Mouse (Mus musculus): ENCODE measurements around the gene Chka.

Gene Chka

DNA sequence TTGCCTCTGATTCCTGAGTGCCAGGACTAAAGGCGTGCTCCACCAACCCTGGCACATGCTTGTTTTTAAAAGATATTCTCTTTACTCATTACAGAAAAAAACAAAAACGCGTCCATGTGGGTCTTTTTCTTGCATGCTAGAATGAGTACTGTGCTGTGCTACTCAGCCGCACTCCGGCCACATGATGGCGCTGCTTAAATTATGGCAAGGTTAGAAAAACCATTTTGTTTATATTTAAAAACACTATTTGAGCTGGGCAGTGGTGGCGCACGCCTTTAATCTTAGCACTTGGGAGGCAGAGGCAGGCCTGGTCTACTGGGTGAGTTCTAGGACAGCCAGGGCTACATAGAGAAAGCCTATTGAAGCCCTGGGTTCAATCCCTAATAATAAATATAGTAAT, 38.6 kb downstream of the Chka start:
- no peak for DNase-seq

DNA sequence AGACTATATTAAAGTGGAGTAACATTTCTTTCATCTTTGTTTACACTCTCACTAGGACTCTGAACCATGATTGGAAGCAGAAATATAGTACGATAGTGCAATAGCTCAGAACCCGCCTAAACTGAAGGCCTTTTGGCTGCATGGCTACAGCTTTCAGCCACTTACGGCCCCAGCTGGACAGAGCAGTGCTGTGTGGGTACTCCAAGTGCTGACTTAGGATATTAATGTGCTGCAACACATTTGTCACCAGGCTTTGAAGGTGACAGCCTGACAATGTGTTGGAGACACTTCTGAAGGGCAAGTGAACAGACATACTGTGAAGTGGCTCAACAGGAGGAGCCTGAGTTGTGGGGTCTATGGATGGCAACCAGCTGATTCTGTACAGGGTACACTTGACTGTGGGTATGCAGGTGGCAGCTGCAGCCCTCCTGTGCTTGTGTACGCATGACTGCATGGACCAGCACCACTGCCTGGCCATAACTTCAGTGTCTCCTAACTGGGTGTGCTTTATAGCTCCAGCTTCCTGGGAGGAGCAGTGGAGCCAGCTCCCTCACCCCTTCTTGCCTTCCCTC, 42.1 kb downstream of the Chka start:
- no peak for DNase-seq

DNA sequence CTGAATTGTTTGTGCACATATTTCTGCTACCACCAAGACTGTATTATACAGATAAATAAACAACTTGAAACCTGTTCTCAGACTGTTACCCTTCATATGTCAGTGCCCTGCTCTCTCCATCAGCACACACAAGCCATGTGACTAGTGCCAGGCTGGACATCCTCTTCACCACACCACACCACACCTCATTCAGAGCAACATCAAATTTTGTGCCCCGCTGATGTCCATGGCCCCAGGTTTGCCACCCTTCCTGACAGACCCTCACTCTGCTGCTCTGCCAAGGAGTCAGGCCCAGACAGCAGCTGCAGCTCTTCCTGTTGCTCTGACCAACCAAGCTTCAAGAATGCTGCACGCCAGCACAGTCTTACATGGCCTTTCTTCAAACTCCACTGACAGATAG, 42.7 kb downstream of the Chka start:
- DNase-seq: no peak

DNA sequence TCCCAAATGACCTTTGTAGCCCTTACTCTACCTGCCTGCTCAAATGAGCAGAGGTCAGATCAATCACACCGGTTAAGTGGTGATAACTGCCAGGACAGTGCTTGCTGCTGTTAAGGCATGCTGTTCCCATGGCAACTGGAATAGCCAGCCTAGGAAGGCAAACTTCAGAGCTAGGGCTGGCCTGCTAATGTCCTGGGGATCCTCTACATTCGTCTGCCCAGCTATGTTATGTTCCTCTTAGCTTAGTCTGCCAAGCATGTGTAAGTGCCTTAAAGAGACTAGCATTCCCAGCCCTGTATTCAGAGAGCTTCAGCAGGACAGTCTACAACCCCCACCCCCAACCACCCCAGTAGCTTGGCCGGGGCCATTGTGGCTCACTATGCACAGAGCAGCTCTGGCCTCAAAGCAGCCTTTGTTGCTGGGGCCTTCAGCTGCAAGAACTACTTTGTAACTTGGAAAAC, 43.6 kb downstream of the Chka start:
- DNase-seq: no peak

DNA sequence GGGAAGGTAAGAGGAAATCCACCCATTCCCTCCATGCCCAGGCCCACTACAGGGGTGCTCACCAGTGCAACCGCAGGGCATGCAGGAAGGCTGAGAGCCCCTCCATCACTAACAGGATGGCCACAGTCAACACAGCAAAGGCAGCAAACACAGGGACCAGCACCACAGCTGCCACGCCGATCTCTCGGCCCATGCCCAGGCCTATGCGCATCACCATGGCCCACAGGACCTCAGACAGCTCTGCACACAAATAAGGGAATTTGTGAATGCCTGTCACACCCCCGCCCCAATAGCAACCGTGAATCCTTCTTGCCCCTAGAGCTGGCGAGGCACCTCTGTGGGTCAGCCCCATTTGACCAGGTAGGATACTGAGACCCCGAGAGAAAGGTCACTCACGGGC, 44.6 kb downstream of the Chka start:
- DNase-seq: no peak

DNA sequence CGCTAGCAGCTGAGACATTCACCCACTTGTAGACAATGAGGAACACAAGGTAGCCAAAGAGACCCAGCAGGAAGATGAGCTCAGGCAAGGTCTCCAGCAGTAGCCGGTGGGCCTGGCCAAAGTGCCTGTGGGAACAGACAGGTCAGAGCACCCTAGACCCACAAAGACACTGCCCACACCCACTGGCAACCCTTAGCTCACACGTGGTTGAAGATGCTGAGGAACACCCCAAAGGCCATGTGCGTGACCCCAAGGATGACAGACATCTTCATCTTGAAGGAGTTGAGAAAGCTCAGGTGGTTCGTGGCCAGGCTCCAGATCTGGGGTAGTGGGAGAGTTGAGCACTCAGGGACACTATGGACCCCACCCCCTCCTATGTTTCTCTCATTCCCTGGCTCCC, 46.0 kb downstream of the Chka start:
- DNase-seq: no peak

DNA sequence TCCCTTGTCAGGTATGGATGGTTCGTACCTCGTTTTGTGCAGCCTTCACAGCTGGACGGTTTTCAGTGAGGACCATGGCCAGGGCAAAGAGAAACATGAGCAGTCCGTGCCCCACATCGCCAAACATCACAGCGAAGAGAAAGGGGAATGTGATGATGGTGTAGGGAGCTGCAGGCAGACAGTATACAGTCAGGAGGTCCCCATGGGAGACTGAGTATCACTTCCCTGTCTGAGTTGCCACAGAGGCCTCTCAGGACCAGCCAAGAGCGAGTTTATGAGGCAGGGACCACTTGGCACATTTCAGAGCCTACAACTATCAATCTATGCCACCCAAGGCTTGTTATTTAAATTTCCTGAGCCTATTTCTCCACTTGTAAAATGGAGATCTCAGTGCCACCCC, 47.4 kb downstream of the Chka start:
- DNase-seq: no peak

DNA sequence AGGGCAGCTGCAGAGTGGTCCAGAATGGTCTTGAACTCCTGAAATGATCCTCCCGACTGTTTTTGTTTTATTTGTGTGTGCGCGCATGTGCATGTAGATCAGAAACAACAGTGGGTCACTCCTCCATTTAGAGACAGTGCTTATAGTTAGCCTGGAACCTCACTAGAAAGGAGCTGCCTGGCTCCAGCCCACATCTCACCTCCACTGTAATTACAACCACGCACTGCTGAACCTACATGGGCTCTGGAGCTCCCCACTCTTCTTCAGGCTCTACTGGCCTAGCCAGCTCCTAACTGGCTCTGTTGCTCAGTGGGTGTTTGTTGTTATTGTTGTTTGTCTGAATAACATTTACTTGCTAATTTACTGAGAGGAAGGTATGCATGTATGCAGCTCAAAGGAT, 48.0 kb downstream of the Chka start:
- no peak for DNase-seq

DNA sequence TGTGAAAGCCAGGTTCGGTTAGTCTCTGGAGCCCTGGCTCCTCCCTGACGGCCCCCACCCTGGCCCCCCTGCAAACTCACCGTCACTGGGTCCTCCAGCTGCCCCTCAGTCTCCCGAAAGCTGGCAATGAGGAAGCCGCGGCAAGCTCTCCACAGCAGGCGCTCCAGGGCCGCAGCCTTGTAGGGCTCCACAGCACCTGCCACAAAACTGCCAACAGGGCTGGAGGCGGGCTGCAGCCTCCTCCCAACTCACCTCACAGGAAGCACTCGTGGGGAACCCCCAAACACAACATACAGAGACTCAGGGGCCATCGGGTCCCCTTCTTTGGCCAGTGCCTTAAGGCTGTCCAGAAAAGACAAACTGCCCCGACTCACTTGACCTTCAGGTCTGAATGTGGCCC, 51.4 kb downstream of the Chka start:
- no peak for DNase-seq

DNA sequence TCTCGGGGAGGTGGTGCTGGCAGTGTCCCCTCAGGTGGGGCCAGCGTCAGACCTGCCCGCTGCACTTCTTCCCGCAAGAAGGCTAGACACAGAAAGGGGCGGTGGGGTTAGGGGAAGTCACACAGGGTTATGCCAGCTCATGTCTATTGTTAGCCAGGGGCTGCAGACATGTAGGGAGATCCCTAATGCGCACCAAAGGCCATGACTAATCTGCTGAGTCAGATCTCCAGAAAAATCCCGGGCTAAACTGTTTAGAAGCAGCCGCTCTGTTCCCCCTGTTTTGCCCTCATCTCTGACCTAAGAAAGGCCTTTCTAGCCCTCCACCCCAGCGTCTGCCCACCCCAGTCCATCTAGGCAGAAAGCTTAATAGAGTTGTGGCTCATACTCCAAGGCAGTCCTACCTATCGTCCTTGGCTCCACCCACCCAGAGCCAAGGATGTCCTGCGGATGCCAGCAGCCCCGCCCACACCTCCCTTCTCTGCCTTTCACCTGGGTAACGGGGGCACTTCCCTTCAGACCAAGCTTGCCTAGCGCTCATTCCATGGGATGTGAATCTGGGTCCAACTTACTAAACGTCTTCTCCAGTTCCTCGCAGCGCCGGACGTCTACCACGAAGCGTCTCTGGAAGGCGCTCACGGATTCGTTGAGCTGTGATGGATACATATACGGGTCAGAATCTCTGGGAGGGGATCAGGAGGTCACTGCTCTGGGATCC, 52.2 kb downstream of the Chka start:
- no peak for DNase-seq

DNA sequence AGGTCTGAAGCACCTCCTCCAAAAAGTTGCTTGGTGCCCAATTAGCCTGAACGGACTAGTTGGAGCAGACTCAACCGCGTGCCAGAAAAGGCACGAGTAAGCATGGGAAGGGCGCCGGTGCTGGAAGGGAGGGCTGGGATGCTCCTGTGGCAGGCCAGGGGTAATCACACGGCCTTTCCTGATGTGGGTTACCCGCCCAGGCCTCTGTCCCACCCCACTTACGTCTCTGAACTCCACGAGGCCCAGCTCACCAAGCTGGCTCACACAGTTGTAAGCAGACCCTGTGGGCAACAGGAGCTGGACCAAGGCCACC, 52.7 kb downstream of the Chka start:
- DNase-seq: no peak

DNA sequence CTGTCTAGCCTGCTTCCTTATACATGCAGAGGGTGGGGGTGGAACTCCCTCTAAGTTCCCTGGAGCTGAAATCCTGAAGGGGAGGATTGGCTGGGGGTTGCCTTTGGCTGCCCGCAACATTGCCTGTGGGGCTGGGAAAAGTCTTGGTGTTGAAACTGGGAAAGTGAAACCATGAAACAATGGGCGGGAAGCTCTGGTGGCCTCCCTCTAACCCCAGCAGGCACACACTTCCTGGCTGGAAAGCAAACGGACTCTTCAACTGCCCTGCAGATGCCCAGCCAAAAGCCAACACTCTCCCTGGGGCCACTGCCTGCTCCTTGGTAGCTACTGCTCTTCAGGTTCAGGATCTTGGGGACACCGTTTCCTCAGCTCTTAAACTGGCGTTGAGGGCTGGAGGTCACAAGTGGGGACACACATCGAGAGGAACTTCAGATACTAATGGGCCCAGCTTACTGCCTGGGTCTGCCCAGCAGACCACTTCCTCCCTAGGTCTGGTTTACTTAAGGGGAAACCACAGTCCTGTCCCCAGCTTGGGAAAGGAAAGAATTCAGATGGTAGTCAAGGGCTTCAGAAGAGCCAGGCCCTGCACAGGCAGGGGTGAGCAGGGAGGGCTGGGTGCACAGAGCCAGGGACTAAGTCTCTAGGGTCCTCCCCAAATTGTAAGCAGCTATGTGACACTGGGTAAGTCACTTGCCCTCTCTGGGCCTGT, 53.8 kb downstream of the Chka start:
- DNase-seq: peak; percentile 72 to 80

DNA sequence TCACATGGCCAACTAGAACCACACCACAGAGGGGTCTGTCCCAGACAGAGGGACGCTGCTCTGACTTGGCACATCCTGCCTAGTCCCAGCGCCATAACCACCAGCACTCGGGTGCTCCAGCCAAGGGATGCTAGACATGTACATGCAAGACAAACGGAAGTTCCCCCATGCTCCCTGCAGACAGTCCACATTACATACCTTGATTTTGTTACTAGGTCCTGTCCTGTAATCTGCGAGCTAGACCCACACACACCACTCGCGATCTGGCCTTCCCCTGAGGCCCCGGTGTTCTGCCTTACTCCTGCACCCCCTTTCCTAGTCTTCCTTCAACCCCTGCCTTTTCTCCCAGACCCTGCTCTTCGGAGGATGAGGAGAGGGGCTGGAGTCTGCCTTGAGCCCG, 54.8 kb downstream of the Chka start:
- DNase-seq: no peak

DNA sequence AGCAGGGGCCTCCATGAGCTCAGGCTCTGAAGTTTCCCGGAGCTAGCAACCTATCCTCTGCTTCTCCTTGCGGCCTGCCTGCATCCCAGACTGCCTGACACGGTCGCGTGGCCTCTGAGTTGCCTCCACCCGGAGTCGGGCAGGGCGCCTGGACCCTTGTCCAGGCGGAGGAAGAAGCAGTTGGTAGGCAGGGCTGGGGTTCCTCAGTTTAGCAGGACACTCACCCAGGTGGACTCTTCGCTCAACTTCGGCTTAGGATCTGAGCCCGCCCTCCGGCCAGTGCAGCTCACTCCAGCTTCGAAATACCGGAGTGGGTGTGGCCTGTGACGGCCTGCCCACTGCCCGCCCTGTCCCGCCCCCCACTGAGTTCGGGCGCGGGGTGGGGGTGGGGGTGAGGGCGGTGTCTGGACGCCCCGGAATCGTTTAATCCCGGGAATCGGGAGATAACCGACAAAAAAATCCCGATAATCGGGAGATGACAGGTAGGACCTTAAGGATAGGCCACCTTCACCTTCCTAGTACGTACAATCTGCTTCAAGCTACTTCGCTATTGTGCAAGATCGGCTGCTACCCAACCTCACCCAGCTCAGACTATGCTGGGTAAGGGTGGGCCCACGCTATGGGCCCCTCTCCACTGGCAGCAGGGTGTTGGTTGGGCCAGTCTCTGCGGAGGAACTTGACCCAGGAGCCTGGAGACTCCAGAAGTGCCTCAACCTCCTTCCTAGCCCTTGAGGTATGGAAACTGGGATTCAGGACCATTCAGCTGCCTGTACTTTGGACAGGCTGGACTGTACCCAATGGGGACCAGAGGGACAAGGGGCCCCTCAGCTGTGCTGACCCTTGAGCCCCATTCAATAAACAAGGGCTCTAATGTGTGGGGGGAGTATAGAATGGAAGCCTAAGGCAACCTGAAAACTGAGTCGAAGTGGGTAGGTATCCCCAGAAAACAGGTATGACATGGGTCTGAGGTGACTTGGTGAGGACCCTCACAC, 55.5 kb downstream of the Chka start, which contains the start of gene Tcirg1:
Gene Tcirg1 (minus strand): TSS at position 339 of the 992 bp plus-strand sequence.
- DNase-seq: peak; percentile 86 to 89

DNA sequence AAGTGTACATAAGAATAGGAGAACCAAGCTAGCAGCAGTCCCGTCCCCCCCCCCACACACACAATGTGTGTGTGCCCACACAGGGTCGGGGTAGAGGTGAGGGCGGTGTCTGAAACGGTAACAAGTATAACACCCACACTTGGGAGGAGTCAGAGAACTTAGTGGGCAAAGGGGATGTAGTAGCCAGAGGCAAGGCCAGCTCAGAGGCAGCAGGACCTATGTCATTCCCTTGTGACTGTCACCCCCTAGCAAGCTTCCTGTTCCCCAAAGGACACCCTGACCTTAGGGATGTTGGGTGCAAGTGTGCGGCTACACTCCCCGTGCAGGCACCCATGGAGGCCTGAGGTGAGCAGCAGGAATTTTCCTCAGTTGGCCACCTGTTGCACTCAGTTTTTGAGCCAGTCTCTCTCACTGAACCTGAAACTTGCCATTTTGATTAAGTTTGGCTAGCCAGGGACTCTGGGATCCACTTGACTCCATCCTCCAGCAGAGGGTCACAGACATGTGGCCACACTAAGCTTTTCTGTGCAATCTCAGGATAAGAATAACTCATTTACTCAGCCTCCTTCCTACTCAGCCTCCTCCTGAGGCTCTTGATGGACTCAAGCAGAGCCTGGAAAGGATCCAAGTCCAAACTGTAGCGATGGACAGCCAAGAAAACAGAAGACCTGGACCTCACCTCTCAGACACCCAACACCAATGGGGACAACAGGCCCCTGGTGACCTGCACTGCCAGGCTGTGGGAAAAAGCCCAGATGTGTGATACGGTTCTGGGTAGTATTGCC, 56.5 kb downstream of the Chka start:
- DNase-seq: peak in 1 of 2 experiments; percentile 42

DNA sequence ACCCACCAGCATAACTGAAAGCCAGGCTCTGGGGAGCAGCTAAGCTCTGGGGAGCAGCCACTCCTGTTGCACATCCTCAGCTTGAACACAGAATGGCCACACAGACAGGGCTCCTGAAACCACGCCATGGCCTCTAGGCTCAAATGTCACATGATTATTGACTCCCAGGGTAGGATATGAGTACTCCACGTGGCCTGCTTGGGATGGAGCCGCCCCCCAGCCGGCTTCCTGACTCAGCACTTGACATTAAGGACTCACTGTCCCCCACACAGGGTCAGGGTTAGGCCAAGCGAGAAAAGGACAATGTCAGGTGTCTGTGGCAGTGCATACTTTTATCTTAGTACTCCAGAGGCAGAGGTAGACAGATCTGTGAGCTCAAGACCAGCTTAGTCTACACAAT, 58.6 kb downstream of the Chka start:
- DNase-seq: no peak

DNA sequence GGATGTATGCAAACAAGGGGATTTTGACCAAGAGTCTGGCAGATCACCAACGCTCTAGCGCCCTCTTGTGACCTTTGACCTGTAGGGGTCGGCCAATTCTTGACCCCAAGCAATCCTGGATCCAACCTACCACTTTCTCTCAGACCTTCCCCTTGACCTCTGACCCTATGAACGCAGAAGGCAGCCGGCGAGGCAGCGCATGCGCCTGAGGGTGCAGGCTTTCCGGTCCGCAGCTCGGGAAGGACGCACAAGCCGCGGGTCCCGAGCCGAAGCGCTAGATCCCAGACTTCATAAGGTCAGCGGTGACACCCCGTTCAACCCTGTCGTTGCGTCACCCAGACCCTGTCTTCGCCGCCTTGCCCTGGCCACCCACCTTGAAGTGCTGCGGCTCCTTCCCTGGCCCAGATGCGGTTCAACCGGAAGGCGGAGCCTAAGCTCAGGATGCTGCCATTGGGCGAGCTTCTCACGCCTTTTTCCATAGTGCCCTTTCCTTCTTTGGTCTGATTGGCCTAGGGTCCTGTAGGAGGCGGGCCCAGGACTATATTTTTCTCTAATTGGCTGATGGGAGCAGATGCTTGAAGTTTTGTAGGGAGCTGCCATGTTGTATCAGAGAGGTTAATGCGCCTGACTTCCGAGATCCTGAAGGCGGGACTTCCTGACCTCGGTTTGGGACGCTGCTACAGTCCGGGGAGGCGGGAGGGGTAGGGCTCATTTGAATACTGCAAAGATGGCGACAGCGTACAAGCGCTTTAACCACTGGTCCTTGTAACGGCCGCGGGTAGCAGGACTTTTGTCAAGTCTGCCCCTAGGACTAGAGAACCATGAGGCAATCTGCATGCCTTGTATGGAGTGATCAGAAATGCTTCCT, 61.0 kb downstream of the Chka start, which contains the start of gene Ndufs8:
Gene Ndufs8 (minus strand): TSS at position 438 of the 868 bp plus-strand sequence.
- peak; percentile 96 to 97 for DNase-seq

DNA sequence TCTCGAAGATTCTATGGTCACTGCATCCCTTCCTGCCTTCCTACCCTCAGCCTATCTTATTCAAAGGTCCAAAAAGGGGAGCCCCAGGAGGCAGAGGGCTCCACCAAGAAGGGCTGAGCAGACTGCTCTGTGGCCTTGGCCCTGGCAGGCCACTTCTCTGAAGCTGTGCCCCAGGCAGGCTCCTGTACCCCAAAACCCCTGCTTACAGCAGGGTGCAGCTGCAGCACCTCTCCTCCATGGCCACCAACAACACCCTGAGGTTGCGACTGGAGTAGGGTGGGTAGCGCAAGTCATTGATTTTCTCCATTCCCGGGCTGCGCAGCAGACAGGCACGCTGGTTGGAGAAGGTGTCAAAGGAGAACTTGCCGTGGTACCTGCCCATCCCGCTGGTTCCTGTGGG, 62.1 kb downstream of the Chka start:
- no peak for DNase-seq

DNA sequence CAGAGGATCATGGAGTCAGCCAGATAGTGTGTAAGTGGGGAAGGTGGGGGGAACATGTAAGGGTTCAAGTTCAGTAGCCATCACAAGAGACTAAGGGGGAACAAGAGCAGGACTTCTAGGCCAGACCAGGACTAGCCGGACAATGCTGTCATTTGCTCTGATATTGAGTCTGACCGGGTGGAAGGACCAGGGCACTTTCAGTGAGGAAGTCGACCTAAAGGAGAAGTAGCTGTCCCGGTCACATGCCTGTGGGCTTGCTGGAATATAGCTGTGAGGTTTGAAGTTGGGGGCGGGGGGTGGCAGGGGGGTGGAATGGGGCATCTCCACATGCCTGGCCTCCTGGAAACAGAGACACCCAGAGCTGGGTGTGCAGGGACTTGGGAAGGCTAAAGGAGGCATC, 63.0 kb downstream of the Chka start:
- DNase-seq: no peak

DNA sequence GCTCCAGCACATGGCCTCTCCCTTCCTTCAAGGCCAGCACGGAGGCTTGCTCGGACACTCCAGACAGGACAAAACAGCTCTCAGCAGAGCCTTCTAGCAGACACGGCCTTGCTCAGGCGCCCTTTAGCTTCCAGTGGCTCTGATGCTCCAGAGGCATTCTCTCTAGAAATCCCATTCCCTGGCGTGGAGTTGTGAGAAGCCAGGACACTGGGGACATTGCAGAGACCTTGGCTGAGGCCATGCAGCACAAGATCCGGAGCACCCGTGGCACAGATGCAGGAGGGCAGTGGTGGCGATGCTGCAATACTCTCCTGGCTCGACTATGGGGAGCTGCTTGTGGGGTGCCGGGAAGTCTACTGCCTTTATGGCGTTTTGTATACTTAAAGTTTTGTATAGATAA, 65.2 kb downstream of the Chka start:
- no peak for DNase-seq

DNA sequence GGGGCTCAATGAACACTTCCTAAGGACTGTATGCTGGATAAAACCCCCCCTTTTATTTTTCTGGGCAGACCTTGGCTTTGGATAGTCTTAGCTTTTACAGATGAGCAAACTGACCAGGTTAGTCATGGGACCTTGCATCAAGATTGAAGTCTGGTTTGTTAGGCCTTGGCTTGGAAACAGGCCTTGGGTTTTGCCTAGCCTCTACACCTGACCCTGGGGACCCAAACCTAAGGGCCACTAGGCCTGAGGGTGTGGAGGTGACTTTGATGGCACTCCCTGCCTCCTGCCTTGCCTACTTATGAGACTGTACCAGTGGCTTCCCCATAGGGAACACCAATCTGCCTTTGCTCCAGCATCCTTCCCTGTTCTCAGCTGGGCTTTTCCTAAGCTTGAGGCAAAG, 68.4 kb downstream of the Chka start:
- no peak for DNase-seq

All from lung, adult 18-20 months (tissue).